Mouse (Mus musculus): ENCODE results near the gene Npvf.

DNA sequence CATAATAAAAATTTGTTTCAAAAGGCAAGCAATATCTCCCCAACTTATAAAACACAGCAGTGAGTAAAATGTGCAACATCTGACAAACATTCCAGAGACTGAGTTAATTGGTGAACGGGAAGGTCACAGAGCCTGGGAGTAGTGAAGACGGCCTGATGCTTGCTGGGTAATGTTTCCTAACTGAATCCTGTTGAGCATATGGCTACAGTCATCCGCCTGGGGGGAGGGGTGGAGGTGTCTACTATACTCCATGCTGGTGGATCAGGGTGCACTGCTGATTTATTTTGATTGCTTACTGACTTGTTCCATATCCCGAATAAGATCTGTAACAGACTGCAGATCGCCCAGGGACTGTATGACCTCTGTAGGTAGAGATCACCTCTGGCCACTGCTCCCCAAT is 12.3 kb downstream of the Npvf start:
- TF ChIP-seq POLR2A (IDR thresholded peaks at IDR 0.05; ENCODE audit: low read depth, low read length) (no peak), CTCF (IDR thresholded peaks at IDR 0.05; ENCODE audit: borderline replicate concordance, insufficient read depth, low read length) (no peak)
